Mouse (Mus musculus) liver, adult 2 months (tissue): ENCODE measurements at regions not wholly inside any gene's neighbourhood (a gene's known extent, or its start where the extent isn't known, plus 50 kb on each side); places are given as distances from the start of the nearest gene placed in this dataset.

Source experiments
- CTCF ChIP-seq: fragments of 200-500 bp; IDR thresholded peaks from 2 replicates; pipeline ENCODE4 v1.5.1; 2011; ENCODE audit warnings: low read depth, low read length, control low read depth
- POLR2A ChIP-seq: fragments of 200-500 bp; IDR thresholded peaks from 2 replicates; pipeline ENCODE4 v1.6.1; 2011; ENCODE audit warnings: low read length, control low read depth; ENCODE audit not compliant: insufficient read depth; ENCODE audit errors: extremely low read depth

DNA sequence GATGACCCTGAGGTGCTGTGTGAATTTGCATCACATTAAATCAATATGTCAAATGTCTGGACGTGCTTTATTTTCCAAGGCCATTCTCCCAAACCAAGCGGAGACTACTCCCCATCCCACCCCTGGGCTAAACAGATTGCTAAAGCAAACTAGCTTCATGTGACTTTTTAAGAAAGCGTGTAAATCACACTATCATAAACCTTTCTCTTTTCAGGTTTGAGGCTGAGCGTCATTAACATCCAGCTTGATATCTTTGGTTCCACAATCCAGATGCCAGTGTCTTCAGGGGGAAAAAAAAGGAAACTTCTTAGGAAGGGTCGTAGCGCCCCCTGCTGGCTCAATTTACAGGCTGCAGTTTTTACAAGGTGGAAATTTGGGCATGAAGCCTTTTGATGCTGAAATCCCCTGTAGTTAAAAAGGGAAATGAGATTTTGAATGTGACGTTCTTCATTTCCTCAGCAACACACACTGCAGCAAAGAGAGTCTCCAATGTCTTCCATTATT lies 105.1 kb upstream of the Nt5e start:
- TF ChIP-seq POLR2A (no peak), CTCF (no peak)
